Mouse (Mus musculus) testis, adult 2 months (tissue): ENCODE data around the gene Treml1.

Experiments used
- CTCF ChIP-seq: fragments of 200-500 bp; IDR thresholded peaks from 2 replicates; pipeline ENCODE4 v1.5.1; 2012; ENCODE audit warnings: low read depth, mild to moderate bottlenecking, inconsistent platforms, low read length, moderate library complexity; ENCODE audit not compliant: control insufficient read depth, insufficient read depth, insufficient replicate concordance
- POLR2A ChIP-seq: fragments of 200-500 bp; IDR thresholded peaks from 2 replicates; pipeline ENCODE4 v1.6.1; 2012; ENCODE audit warnings: low read depth, mild to moderate bottlenecking, inconsistent platforms, low read length, moderate library complexity; ENCODE audit not compliant: control insufficient read depth

GRCm38 (mm10) chr17:48407154-48407553 is 47.4 kb downstream of the Treml1 start:
- no peak for TF ChIP-seq POLR2A
- no peak for TF ChIP-seq CTCF
